Mouse (Mus musculus) v-Abl transformed pro-B cells (cell line): ENCODE measurements around the gene Metap1d.

Experiments used
- in situ Hi-C, 2 experiments: fragments of 400-800 bp; cut with MboI; formaldehyde crosslinking; loops; one replicate each; pipeline ENCODE4 v1.15.1; 2025; ENCODE audit not compliant: unreplicated experiment in 2 of 2

Gene Metap1d

GRCm38 (mm10) chr2:71542816-71543301 lies 89.8 kb downstream of the Metap1d start:
- in situ Hi-C loops = loop anchor here in 1 of 2 experiments (5.0 kb wide), 1 partner anchor 91 kb away; the partner anchor contains the start of gene Metap1d

GRCm38 (mm10) chr2:71543531-71543930 lies 90.5 kb downstream of the Metap1d start:
- in situ Hi-C loops = loop anchor here in 1 of 2 experiments (5.0 kb wide), 1 partner anchor 91 kb away; the partner anchor contains the start of gene Metap1d

- in situ Hi-C loops = loop anchor here in 1 of 2 experiments (5.0 kb wide), 1 partner anchor 92 kb away; the partner anchor contains the start of gene Metap1d
Observed at GRCm38 (mm10) chr2:71543948-71544347, 90.9 kb downstream of the Metap1d start.

GRCm38 (mm10) chr2:71544391-71545285 lies 91.6 kb downstream of the Metap1d start:
- in situ Hi-C loops = loop anchor here (5.0 kb wide), 1 partner anchor 92 kb away; the partner anchor contains the start of gene Metap1d (in 2 of the 2)

- in situ Hi-C loops = loop anchor here in 1 of 2 experiments (5.0 kb wide), 1 partner anchor 93 kb away; the partner anchor contains the start of gene Metap1d
Observed at GRCm38 (mm10) chr2:71545401-71545881, 92.4 kb downstream of the Metap1d start.

- in situ Hi-C loops = loop anchor here in 1 of 2 experiments (5.0 kb wide), 1 partner anchor 94 kb away; the partner anchor contains the start of gene Metap1d
Observed at GRCm38 (mm10) chr2:71545882-71546639, 93.0 kb downstream of the Metap1d start.

- in situ Hi-C loops = loop anchor here in 1 of 2 experiments (5.0 kb wide), 1 partner anchor 94 kb away; the partner anchor contains the start of gene Metap1d
Observed at GRCm38 (mm10) chr2:71546640-71547071, 93.6 kb downstream of the Metap1d start, which contains the start of gene Dlx2. Dlx2 (minus strand) TSS chr2:71546754.

- in situ Hi-C loops = loop anchor here in 1 of 2 experiments (5.0 kb wide), 1 partner anchor 96 kb away; the partner anchor contains the start of gene Metap1d
Observed at GRCm38 (mm10) chr2:71547829-71548228, 94.8 kb downstream of the Metap1d start.

GRCm38 (mm10) chr2:71550330-71550729 lies 97.3 kb downstream of the Metap1d start:
- in situ Hi-C loops = no loop called here

GRCm38 (mm10) chr2:71551704-71552103 lies 98.6 kb downstream of the Metap1d start:
- in situ Hi-C loops = no loop called here

GRCm38 (mm10) chr2:71556071-71556470 lies 103.0 kb downstream of the Metap1d start:
- in situ Hi-C loops = no loop called here

- in situ Hi-C loops = no loop called here
Observed at GRCm38 (mm10) chr2:71566466-71566865, 113.4 kb downstream of the Metap1d start.

- in situ Hi-C loops = loop anchor here in 1 of 2 experiments (10.0 kb wide), 1 partner anchor 419 kb away; no protein-coding TSS in a partner anchor
Observed at GRCm38 (mm10) chr2:71573736-71574135, 120.7 kb downstream of the Metap1d start.
